Mouse (Mus musculus): ENCODE measurements around the gene Mpeg1. TPM values are rescaled to one million over a fixed set of nuclear protein-coding genes. Genes with fewer than 3 reads are reported as not detected.
A peak's percentile ranks its signal among the peaks of the same experiment; 100 is the strongest.

The Mpeg1 gene
- polyA plus RNA-seq, 1 experiment = 2,361 TPM

GRCm38 (mm10) chr19:12464127-12464526 is 3.5 kb downstream of the Mpeg1 start:
- H3K4me1 ChIP-seq (ENCODE audit: control insufficient read depth, insufficient read depth, low read length) = peaks cover 35% of the 10 kb centered on the region
- peak overlapping the region; percentile 87 for H3K4me3 ChIP-seq (ENCODE audit: insufficient read depth, low read length)
- H3K27ac ChIP-seq (ENCODE audit: insufficient read depth, low read depth, low read length) = peak overlapping the region; percentile 100
- TF ChIP-seq POLR2A (IDR thresholded peaks at IDR 0.05; ENCODE audit: borderline replicate concordance, low read depth, low read length) (no peak), CTCF (IDR thresholded peaks at IDR 0.05; ENCODE audit: low read depth, low read length) (no peak)

DNA sequence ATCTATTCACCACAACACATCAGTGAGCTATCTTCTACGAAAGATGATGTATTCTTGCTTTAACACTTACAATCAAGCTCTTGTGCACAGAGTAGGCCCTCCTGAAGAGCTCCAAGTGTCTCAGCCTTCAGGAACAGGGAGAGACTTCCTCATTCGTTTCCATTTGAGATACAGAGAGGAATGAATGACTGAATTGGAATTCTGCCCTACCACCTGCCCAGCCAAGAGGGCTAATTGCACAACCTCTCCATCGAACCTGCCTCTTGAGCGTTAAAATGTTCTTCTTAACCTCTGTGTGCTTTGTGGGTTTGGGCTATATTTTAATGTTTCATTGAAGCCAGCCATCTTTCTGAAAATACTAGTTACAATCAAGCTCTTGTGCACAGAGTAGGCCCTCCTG is 4.1 kb downstream of the Mpeg1 start:
- H3K4me1 ChIP-seq (ENCODE audit: control insufficient read depth, insufficient read depth, low read length) = peaks cover 32% of the 10 kb centered on the region
- peak overlapping the region; percentile 100 for H3K27ac ChIP-seq (ENCODE audit: insufficient read depth, low read depth, low read length)
- no peak for TF ChIP-seq POLR2A (IDR thresholded peaks at IDR 0.05; ENCODE audit: borderline replicate concordance, low read depth, low read length)
- no peak for TF ChIP-seq CTCF (IDR thresholded peaks at IDR 0.05; ENCODE audit: low read depth, low read length)
- peak overlapping the region; percentile 87 for H3K4me3 ChIP-seq (ENCODE audit: insufficient read depth, low read length)

DNA sequence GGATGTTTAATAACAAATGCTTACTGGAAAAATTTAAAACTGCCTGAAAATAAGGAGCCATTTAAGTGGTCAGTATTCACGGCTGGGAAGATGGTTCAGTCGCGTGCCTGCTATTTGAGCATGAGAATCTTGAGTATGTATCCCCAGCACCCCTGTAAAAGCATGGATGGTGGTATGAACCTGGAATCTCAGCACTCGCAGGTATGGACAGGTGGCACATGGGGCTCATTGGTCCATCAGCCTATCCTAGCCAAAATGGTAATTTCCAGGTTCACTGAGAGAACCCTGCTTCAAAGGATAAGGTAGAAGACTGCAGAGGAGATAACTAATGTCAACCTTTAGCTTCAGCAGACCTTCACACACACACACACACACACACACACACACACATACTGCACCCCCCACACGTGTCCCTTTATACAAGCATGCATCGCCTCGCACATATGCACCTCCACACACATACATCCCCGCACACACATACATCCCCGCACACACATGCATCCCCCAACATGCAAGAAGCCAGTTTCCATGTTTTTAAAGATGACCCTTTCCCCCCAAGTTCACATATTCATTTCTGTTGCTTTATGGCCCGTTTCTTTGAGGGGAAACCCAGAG is 5.1 kb downstream of the Mpeg1 start:
- H3K4me3 ChIP-seq (ENCODE audit: insufficient read depth, low read length) = peak overlapping the region; percentile 87
- peak overlapping the region; percentile 100 for H3K27ac ChIP-seq (ENCODE audit: insufficient read depth, low read depth, low read length)
- peaks cover 27% of the 10 kb centered on the region for H3K4me1 ChIP-seq (ENCODE audit: control insufficient read depth, insufficient read depth, low read length)

GRCm38 (mm10) chr19:12466204-12466603 is 5.6 kb downstream of the Mpeg1 start:
- Histone ChIP-seq H3K4me1 (ENCODE audit: control insufficient read depth, insufficient read depth, low read length) (peaks cover 32% of the 10 kb centered on the region), H3K4me3 (ENCODE audit: insufficient read depth, low read length) (no peak overlapping the region), H3K27ac (ENCODE audit: insufficient read depth, low read depth, low read length) (peak overlapping the region; percentile 100)
- no peak for TF ChIP-seq POLR2A (IDR thresholded peaks at IDR 0.05; ENCODE audit: borderline replicate concordance, low read depth, low read length)
- peak; percentile 73 for TF ChIP-seq CTCF (IDR thresholded peaks at IDR 0.05; ENCODE audit: low read depth, low read length)

More for the DNA sequence above, 5.1 kb downstream of the Mpeg1 start:
- TF ChIP-seq POLR2A (IDR thresholded peaks at IDR 0.05; ENCODE audit: borderline replicate concordance, low read depth, low read length) = no peak
- TF ChIP-seq CTCF (IDR thresholded peaks at IDR 0.05; ENCODE audit: low read depth, low read length) = no peak

DNA sequence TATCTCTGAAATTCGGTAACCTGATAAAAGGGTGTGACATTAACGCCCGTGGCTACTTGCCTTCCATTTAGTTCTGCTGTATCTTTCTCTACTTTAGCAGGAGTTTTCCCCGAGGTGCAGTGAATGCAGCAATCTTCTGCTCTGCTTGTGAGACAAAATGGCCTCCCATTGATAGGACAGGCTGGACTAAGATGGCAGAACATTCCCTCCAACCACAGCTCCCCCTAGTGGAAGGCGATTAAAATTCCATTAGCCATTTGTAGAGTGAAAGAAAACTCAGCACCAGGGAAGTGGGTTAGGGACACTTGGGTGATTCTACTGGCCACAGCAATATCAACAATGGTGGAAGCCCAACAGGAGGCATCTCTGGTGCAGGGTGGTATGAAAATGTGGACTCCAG is 6.9 kb downstream of the Mpeg1 start:
- Histone ChIP-seq H3K4me3 (ENCODE audit: insufficient read depth, low read length) (no peak overlapping the region), H3K4me1 (ENCODE audit: control insufficient read depth, insufficient read depth, low read length) (peaks cover 41% of the 10 kb centered on the region), H3K27ac (ENCODE audit: insufficient read depth, low read depth, low read length) (no peak overlapping the region)
- TF ChIP-seq POLR2A (IDR thresholded peaks at IDR 0.05; ENCODE audit: borderline replicate concordance, low read depth, low read length) (no peak), CTCF (IDR thresholded peaks at IDR 0.05; ENCODE audit: low read depth, low read length) (peak; percentile 50; the same call in 1 of the 2 replicates)

DNA sequence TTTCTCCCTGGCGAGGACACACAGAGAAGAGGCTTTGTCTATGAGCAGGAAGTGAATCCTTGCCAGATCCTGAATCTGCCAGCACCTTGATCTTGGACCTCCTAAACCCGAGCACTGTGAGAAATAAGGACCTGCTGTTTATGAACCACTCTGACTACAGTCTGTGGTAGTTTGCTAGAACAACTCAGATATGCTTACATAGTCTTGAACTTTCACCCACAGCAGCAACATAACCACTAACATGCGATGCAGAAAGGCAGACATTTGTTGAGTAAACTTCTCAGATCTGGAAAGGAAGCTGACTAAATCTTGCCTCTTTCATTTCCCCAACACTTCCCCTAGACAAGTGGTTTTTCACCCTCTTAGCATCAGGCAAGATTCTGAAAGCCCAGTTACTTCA is 11.3 kb downstream of the Mpeg1 start:
- H3K27ac ChIP-seq (ENCODE audit: insufficient read depth, low read depth, low read length) = peak overlapping the region; percentile 50
- H3K4me1 ChIP-seq (ENCODE audit: control insufficient read depth, insufficient read depth, low read length) = peaks cover 64% of the 10 kb centered on the region
- no peak for TF ChIP-seq POLR2A (IDR thresholded peaks at IDR 0.05; ENCODE audit: borderline replicate concordance, low read depth, low read length)
- TF ChIP-seq CTCF (IDR thresholded peaks at IDR 0.05; ENCODE audit: low read depth, low read length) = no peak
- H3K4me3 ChIP-seq (ENCODE audit: insufficient read depth, low read length) = no peak overlapping the region

DNA sequence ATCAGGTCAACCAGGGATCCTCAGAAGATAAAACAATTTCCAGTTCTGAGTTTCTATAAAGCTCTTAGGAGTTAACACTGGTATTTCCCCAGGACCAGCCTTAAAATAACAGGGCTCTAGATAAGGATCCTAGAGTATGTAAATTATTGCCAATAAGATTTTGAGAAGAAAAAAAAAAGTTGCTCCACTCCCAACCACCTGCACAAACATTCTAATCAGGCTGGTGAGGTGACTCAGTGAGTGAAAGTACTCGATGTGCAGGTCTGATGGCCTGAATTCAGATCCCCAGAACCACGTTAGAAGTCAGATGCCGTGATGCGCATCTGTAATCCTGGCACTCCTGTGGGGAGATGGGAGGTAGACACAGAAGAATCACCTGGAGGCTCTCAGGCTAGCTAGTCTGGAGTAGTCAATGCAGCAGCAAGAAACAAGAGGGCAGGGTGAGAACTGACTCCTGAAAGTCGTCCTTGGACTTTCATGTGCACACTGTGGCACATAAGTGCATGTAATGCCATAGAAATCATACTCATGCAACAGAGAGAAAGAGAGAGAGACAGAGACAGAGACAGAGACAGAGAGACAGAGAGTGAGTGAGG is 11.9 kb downstream of the Mpeg1 start:
- TF ChIP-seq CTCF (IDR thresholded peaks at IDR 0.05; ENCODE audit: low read depth, low read length) (no peak), POLR2A (IDR thresholded peaks at IDR 0.05; ENCODE audit: borderline replicate concordance, low read depth, low read length) (no peak)
- H3K27ac ChIP-seq (ENCODE audit: insufficient read depth, low read depth, low read length) = peak overlapping the region; percentile 50
- peaks cover 64% of the 10 kb centered on the region for H3K4me1 ChIP-seq (ENCODE audit: control insufficient read depth, insufficient read depth, low read length)

DNA sequence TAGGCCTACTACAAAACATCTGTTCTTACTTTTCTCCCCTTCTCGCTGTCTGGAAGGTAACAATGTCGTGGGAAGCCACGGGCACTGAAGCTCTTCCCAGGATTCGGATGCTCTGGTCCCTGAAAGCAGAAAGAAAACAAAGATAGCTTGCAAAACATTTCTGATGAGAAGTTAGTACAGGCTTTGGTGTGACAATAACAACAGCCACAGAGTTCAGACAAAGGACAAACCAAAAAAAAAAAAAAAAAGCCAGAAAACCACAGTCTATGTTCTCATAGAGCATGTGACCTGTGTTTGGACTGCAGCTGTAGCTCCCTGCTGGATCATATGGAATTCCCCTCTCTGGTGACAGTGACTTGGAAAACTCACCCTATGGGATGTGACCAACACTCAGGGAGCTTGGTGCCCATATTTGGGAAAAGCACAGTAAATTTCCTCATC is 12.6 kb downstream of the Mpeg1 start:
- peak overlapping the region; percentile 50 for H3K27ac ChIP-seq (ENCODE audit: insufficient read depth, low read depth, low read length)
- TF ChIP-seq POLR2A (IDR thresholded peaks at IDR 0.05; ENCODE audit: borderline replicate concordance, low read depth, low read length) = no peak
- TF ChIP-seq CTCF (IDR thresholded peaks at IDR 0.05; ENCODE audit: low read depth, low read length) = no peak
- H3K4me3 ChIP-seq (ENCODE audit: insufficient read depth, low read length) = no peak overlapping the region
- H3K4me1 ChIP-seq (ENCODE audit: control insufficient read depth, insufficient read depth, low read length) = peaks cover 69% of the 10 kb centered on the region

More for the DNA sequence above, 11.9 kb downstream of the Mpeg1 start:
- no peak overlapping the region for H3K4me3 ChIP-seq (ENCODE audit: insufficient read depth, low read length)

DNA sequence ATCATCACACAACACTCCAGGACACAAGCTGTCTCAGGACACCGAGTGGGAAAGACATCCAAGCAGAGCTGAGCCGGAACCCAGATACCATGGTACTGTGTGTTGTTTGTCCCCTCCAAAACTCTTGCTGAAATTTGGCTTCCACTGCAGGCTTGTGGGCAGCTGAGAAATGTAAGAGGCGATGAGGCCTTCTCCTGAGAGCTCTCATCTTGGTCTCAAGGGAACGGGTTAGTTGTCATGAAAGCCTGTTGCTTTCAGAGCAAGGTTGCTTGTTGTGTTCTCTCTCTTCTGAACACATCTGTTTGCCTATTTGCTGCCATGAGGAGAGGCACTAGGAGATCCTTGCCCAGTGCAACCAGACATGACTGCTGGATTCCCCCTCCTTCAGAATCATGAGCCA is 13.4 kb downstream of the Mpeg1 start:
- Histone ChIP-seq H3K27ac (ENCODE audit: insufficient read depth, low read depth, low read length) (peak overlapping the region; percentile 28; the same call in 1 of the 2 replicates), H3K4me1 (ENCODE audit: control insufficient read depth, insufficient read depth, low read length) (peaks cover 70% of the 10 kb centered on the region), H3K4me3 (ENCODE audit: insufficient read depth, low read length) (no peak overlapping the region)
- no peak for TF ChIP-seq CTCF (IDR thresholded peaks at IDR 0.05; ENCODE audit: low read depth, low read length)
- no peak for TF ChIP-seq POLR2A (IDR thresholded peaks at IDR 0.05; ENCODE audit: borderline replicate concordance, low read depth, low read length)
